Mouse (Mus musculus) small intestine, adult 2 months (tissue): ENCODE data around the gene Tctn3.

Experiments
- CTCF ChIP-seq: fragments of 200-500 bp; IDR thresholded peaks from 2 replicates; pipeline ENCODE4 v1.5.1; 2012; ENCODE audit warnings: low read depth, mild to moderate bottlenecking, control low read depth, inconsistent platforms, low read length, moderate library complexity, mixed read lengths; ENCODE audit not compliant: insufficient replicate concordance, insufficient read length; ENCODE audit errors: extremely low read depth
- POLR2A ChIP-seq: fragments of 200-500 bp; IDR thresholded peaks from 2 replicates; pipeline ENCODE4 v1.6.1; 2012; ENCODE audit warnings: low read depth, mild to moderate bottlenecking, control low read depth, inconsistent platforms, low read length, moderate library complexity

- peak; percentile 90; the same call in 1 of the 2 replicates for TF ChIP-seq CTCF
- TF ChIP-seq POLR2A = no peak
Observed at GRCm38 (mm10) chr19:40588847-40589529, 23.0 kb downstream of the Tctn3 start.
